Mouse (Mus musculus): ENCODE data around the gene Smyd3.

DNA sequence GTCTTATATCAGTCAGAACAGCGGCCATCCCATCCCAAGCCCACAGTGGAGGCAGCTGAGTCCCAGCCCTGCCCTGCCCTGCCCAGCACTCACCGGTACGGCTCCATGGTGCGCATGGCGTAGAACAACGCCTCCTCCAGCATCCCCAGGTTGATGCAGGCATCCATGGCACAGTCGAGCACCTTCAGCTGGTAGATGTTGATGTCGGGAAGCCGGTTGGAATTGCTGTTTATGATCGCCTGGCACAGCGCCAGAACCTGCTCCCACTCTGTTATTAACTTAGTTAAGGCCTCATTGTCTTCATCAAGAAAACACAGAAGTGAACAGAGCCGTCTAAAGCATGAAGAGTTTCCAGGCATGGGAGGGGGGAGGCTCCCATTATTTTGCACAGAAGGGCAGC lies 474.2 kb downstream of the Smyd3 start:
- TF ChIP-seq CTCF (IDR thresholded peaks at IDR 0.05; ENCODE audit: low read depth, low read length) (no peak), POLR2A (IDR thresholded peaks at IDR 0.05; ENCODE audit: borderline replicate concordance, low read depth, low read length) (no peak)

Measured in bone marrow macrophage, adult 2 months (primary cell).